Mouse (Mus musculus) activated CD4-positive, CD25-positive, alpha-beta regulatory T cell, adult 4 months (primary cell): ENCODE results near the gene Gm11562. TPM values are rescaled to one million over a fixed set of nuclear protein-coding genes. Genes with fewer than 3 reads are reported as not detected.
"Not testable (repeated sequence)": the region's sequence is repeated elsewhere in the genome, so short reads cannot be mapped to it uniquely, and the experiment has no call there.

Experiments
- ATAC-seq: one replicate; pipeline ENCODE4 v1.8.0; 2017
- polyA plus RNA-seq, 2 experiments: library from polyadenylated mRNA; unstranded; fragments of 100-300 nt; shearing (Covaris generic); gene quantifications; one replicate each; pipeline ENCODE4 v1.2.1; 2017

Gm11562 gene
- polyA plus RNA-seq, result not detected

DNA sequence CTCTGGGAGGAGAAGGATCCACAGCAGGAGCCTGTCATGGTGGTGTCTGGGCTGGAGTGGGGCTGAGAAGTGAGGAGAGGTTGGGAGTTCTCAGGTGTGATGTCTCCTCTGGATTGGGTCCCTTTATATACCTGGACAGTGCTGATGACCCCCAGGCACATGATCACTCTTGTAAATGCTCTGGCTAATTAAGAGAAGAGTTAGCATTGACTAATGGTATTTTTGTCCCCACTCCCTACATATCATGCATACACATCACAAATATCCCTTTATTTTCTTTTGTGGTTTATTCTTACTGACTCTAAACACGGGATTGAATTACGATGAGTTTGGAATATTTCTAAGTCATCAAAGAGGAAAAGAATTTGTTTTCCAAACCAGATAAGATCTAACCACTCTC is at the start of gene Gm11562:
TSS of gene Gm11562 (minus strand) at position 101 of the 400 bp plus-strand sequence.
- ATAC-seq, result no peak

- ATAC-seq, result no peak
Measured at GRCm38 (mm10) chr11:99665860-99666259, 45.6 kb upstream of the Gm11562 start, which contains the start of gene Krtap4-6. Krtap4-6 (minus strand) TSS chr11:99665960.

DNA sequence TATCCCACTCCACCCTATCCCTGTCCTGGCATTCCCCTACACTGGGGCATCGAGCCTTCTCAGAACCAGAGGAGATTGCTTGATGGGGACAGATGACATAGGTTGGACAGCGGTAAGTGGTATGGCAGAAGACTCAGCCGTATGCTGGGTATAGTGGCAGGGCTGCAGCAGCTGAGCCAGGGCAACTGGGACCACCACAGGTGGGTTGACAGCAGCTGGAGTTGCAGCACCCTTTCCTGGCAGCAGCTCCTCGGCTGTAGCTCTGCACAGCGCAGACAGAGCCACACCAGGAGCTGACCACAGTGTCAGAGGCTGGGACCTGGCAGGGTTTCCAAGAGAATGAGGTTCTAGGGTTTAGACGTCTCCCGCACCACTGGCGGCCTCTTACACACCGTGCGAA is 42.6 kb upstream of the Gm11562 start:
- no peak for ATAC-seq

DNA sequence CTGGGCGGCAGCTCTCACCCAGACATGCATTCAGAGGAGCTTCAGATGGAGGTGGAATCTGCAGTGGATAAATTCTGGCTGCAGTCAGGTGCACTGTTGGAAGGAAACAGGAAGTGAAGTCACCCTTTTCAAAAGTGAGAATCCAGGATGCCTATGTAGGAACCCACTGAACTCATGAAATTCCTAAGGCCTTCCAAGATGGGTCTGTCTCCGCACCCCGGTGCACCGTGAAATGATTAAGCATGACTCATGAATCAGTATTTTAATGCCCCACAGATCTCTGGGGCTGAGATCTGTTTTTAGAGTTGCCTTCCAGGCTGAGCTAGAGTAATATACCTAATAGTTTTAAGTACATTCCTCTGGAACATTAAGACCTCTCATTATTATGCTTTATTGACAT is 39.0 kb upstream of the Gm11562 start:
- no peak for ATAC-seq

- ATAC-seq, result not testable (repeated sequence)
Measured at GRCm38 (mm10) chr11:99658467-99659010, 38.3 kb upstream of the Gm11562 start, which contains the start of gene Gm11563. Gm11563 (minus strand) TSS chr11:99658960.

DNA sequence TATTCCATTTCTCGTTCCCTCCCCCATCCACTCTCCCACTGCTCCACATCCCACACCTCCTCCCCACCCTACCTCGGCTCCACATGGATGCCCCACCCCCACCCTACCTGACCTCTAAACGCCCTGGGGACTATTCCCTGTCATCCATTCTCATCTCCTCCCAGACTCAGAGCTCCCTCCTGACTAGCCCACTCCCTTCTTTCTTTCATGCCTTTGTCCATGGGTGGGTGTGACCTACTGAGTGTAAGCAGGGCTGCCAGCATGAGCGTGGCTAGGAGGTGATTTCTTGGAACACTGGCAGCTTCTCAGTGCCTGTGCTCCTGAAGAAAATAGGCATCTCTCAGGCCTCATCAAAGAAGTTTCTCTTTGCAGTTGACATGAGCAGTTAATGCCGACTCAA is 36.8 kb upstream of the Gm11562 start:
- ATAC-seq, result no peak

DNA sequence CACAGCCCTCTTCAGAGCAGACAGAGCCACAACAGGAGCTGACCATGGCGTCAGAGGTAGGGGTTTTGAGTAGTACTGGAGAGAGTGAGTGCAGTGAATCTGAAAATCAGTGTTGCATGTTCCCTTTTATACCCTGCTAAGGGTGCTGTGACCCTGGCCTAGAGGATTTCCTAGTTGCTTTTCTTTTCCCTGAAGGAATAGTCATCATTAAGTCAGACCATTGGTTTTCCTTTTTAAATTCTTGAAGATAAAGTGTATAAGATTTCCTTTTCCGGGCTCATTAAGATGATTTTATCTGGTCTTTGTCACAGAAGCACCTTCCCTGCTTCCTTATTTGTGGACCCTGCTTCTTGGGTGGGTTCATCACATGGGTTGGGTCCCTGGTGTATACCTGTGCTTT is 29.9 kb upstream of the Gm11562 start, which contains the start of gene Gm11555:
TSS of gene Gm11555 (minus strand) at position 101 of the 400 bp plus-strand sequence.
- no peak for ATAC-seq

- no peak for ATAC-seq
Measured at GRCm38 (mm10) chr11:99646444-99646843, 26.2 kb upstream of the Gm11562 start.

DNA sequence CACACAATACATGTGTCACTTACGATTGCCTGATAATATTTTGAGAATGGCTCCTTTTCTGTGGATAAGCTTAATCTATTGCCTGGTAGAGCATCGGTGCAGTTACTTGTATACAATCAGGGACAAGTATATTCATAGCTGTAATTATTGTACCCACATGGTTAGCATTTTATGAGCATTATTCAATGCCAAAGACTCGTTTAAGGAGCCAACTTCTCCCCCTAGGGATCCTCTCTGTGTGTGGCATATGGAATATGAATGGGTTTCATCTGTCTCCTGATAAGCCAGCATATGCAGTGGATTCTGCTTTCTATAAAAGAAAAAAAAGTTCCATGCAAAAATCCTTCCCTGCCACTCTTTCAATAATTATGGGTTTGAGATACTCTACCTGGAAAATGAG is 24.1 kb upstream of the Gm11562 start:
- ATAC-seq, result no peak

GRCm38 (mm10) chr11:99643635-99644139 is 23.5 kb upstream of the Gm11562 start, which contains the start of gene Krtap4-7:
Krtap4-7 (minus strand) TSS chr11:99644089.
- ATAC-seq, result not testable (repeated sequence)

DNA sequence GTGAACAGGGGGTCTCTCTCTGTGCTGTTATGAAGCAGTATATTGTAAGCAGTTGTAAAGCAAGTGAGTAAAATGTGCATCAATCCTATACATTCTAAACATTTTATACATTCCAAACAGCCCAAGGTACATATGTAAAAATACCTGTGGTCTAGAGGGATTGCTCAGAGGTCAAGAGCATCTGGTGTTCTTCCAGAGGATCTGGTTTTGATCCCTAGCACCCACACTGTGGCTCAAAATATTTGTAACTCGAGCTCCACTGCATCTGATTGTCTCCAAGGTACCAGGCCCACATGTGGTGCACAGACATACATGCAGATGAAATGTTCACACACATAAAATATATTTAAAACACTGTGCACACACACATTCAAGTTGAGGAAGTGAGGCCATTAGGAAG is 20.7 kb upstream of the Gm11562 start:
- ATAC-seq, result no peak

DNA sequence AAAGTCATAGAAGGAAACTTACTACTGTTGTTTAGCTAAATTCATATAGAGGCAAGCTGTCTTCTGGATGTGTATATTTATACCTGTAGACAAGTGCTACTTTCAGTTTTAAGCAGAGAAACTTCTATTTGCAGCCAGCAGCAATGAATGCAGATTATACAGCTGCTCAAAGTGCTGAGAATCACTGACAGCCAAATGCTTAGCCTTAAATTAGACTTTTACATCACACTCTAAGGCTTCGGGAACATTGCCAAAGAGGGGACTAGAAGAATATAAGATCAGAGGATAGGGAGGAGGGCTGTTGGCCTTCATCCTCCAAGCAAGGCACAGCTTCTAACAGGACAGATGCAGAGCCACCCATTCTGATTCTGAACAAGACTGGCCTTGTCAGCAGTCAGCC is 16.9 kb upstream of the Gm11562 start:
- no peak for ATAC-seq

DNA sequence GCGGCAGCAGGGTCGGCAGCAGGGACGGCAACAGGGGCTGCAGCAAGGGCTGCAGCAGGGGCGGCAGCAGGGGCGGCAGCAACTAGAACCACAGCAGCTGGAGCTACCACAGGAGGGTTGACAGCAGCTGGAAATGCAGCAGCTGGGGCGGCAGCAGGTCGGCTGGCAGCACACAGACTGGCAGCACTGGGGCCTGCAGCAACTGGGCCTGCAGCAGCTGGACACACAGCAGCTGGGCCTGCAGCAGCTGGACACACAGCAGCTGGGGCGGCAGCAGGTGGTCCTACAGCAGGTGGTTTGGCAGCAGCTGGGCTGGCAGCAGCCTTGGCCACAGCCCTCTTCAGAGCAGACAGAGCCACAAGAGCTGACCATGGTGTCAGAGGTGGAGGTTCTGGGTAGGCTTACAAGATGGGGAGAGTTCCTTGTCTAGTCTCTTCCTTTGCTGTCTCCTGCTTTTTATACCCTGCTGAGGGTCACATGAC is 14.5 kb upstream of the Gm11562 start, which contains the start of gene Krtap4-2:
TSS of gene Krtap4-2 (minus strand) at position 432 of the 482 bp plus-strand sequence.
- no peak for ATAC-seq

DNA sequence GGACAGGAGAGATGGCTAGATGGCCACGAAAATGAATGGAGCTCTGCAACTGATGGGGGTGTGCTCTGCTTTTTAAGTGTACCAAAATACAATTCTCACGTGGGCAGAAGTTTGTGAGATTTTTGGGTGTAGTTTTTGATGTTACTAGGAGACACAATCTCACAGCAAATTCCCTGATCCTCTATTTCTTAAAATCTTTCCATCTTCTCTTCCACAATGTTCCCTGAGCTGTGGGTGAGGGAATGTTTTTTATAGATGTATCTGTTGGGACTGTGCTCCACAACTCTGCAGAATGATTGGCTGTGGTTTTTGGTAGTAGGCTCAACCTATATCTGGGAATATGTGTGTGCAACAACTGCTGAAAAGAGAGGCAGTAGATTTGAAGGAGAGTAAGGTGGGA is 13.1 kb upstream of the Gm11562 start:
- ATAC-seq, result no peak

- ATAC-seq, result no peak
Measured at GRCm38 (mm10) chr11:99630890-99631289, 10.7 kb upstream of the Gm11562 start.

DNA sequence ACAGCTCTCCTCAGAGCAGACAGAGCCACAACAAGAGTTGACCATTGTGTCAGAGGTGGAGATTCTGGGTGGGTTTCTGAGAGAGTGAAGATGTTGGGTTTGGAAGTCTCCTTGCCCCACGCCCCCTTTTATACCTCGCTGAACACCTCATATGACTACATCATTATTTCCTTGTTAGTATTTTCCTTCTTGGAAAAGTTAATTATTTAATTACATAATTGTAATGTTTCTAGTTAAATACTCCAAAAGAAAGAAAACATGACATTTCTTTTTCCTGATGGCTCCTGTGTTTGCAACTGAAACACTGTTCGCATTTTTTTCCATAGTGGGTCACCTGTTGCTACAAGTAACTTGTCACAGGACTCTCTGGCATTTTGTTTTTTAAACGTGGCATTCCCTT is 7.9 kb upstream of the Gm11562 start, which contains the start of gene Krtap4-1:
TSS of gene Krtap4-1 (minus strand) at position 101 of the 400 bp plus-strand sequence.
- ATAC-seq, result no peak

DNA sequence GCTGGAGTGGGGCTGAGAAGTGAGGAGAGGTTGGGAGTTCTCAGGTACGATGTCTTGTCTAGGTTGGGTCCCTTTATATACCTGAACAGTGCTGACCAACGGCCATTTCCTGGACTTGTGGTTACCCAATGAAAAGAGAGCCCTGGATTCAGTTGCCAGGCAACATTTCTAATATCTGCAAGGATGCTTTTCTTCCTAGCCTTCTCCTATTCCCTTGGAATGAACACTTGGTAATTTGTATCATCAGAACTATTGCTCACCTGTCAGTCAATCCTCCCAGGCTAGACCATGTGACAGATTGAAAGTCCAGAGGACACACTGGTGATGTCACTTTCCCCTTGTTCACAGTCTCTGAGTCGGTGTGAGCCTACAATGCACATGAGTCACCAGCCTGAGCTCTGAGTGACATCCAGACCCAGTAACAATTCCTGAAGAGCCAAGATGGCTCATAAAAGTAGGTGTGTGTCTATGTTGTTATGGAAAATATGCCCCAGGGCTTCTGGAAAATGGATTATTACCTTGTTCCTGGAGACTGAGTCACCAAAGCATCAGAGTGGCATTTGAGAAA is 5.4 kb downstream of the Gm11562 start, which contains the start of gene Krtap2-4:
TSS of gene Krtap2-4 (minus strand) at position 51 of the 568 bp plus-strand sequence.
- no peak for ATAC-seq

GRCm38 (mm10) chr11:99610089-99610488 is 10.1 kb downstream of the Gm11562 start, which contains the start of gene Gm11937:
Gm11937 (minus strand) TSS chr11:99610189.
- ATAC-seq, result not testable (repeated sequence)

GRCm38 (mm10) chr11:99609126-99609525 is 11.1 kb downstream of the Gm11562 start:
- ATAC-seq, result no peak

GRCm38 (mm10) chr11:99603208-99603607 is 17.0 kb downstream of the Gm11562 start, which contains the start of gene Gm11938:
Gm11938 (minus strand) TSS chr11:99603308.
- ATAC-seq, result not testable (repeated sequence)

DNA sequence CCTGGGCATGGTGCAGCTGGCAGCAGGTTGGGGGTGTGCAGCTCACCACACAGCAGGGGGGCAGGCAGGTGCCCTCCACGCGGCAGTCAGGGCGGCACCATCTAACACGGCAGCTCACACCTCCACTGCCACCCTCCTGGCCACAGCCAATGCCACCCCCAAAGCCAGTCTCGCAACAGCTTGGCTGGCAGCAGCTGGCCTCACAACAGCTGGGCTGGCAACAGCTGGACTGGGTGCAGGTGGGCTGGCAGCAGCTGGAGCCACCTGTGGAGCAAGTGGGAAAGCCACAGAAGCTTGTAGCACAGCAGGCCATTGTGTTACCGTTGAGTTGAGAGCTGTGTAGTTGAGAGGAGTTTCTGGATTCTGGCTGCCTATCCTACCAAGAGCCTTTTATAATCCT is 22.5 kb downstream of the Gm11562 start, which contains the start of gene Krtap9-3:
TSS of gene Krtap9-3 (minus strand) at position 364 of the 400 bp plus-strand sequence.
- not testable (repeated sequence) for ATAC-seq

- no peak for ATAC-seq
Measured at GRCm38 (mm10) chr11:99590981-99591380, 29.3 kb downstream of the Gm11562 start, which contains the start of gene Krtap1-3. Krtap1-3 (minus strand) TSS chr11:99591339.

GRCm38 (mm10) chr11:99585096-99585495 is 35.1 kb downstream of the Gm11562 start:
- no peak for ATAC-seq
